Mouse (Mus musculus) CH12.LX (cell line): ENCODE results near the gene Tlcd1. TPM values are rescaled to one million over a fixed set of nuclear protein-coding genes. Genes with fewer than 3 reads are reported as not detected.

Experiments
- DNase-seq: peaks from one replicate; pipeline ENCODE4 v3.0.0-alpha.2; 2013; ENCODE audit errors: extremely low read depth
- H3K27ac ChIP-seq: 2 replicates; pipeline ENCODE4 v1.5.1; 2012; ENCODE audit warnings: low read depth, mild to moderate bottlenecking, control low read depth, moderate library complexity; ENCODE audit not compliant: insufficient read depth
- H3K27me3 ChIP-seq: replicated peaks from 2 replicates; pipeline ENCODE3; 2012; ENCODE audit warnings: inconsistent platforms
- H3K36me3 ChIP-seq, 2 experiments: replicated peaks in 1 of 2; 2 replicates each; pipeline versions ENCODE3 to v1.6.1; 2012; ENCODE audit warnings: inconsistent platforms in 1 of 2, low read length in 1 of 2, mild to moderate bottlenecking in 1 of 2, mixed read lengths in 1 of 2, moderate library complexity in 1 of 2; ENCODE audit not compliant: control insufficient read depth in 1 of 2, insufficient read depth in 1 of 2
- H3K4me1 ChIP-seq, 2 experiments: 2 replicates each; pipeline ENCODE4 v1.6.1; 2012; ENCODE audit warnings: inconsistent platforms in 1 of 2, moderate library complexity in 1 of 2; ENCODE audit not compliant: insufficient read depth in 2 of 2, control insufficient read depth in 1 of 2
- H3K4me2 ChIP-seq: 2 replicates; pipeline ENCODE4 v1.6.1; 2012; ENCODE audit warnings: low read depth, mild to moderate bottlenecking, control low read depth; ENCODE audit not compliant: poor library complexity, insufficient read depth, severe bottlenecking
- H3K4me3 ChIP-seq, 3 experiments: fragments of 150-350 bp in 1 of 3; sonication (generic) in 1 of 3; replicated peaks in 1 of 3; 2 replicates each; pipeline versions ENCODE3 to v1.5.1; 2011 to 2012; ENCODE audit warnings: low read depth in 2 of 3, low read length in 2 of 3, mild to moderate bottlenecking in 2 of 3, moderate library complexity in 2 of 3, control low read depth in 1 of 3, improper control_type of control experiment in 1 of 3, inconsistent platforms in 1 of 3, mixed read lengths in 1 of 3; ENCODE audit not compliant: poor library complexity in 1 of 3
- H3K79me2 ChIP-seq: replicated peaks from 2 replicates; pipeline ENCODE4 v1.6.1; 2012; ENCODE audit warnings: mild to moderate bottlenecking, moderate library complexity; ENCODE audit not compliant: control insufficient read depth, poor library complexity, insufficient read depth, severe bottlenecking; ENCODE audit errors: extremely low read depth
- H3K9ac ChIP-seq: 2 replicates; pipeline ENCODE4 v1.6.1; 2012; ENCODE audit warnings: low read depth, mild to moderate bottlenecking, control low read depth, moderate library complexity; ENCODE audit not compliant: insufficient read depth
- H3K9me3 ChIP-seq: replicated peaks from 2 replicates; pipeline ENCODE3; 2012; ENCODE audit warnings: low read length, inconsistent platforms, mixed read lengths
- BHLHE40 ChIP-seq: IDR thresholded peaks from 2 replicates; pipeline ENCODE4 v1.6.1; 2011; ENCODE audit warnings: mild to moderate bottlenecking, low read depth, low read length, improper control_type of control experiment
- CHD1 ChIP-seq: IDR thresholded peaks from 2 replicates; pipeline ENCODE4 v1.6.1; 2012; ENCODE audit warnings: low read depth, low read length, improper control_type of control experiment, inconsistent platforms
- CHD2 ChIP-seq: IDR thresholded peaks from 2 replicates; pipeline ENCODE4 v1.6.1; 2011; ENCODE audit warnings: low read length, improper control_type of control experiment
- CTCF ChIP-seq, 2 experiments: IDR thresholded peaks in 1 of 2; conservative IDR thresholded peaks in 1 of 2; 2 replicates each; pipeline ENCODE4 v1.5.1; 2011 to 2012; ENCODE audit warnings: low read depth in 2 of 2, low read length in 2 of 2, improper control_type of control experiment in 1 of 2, inconsistent platforms in 1 of 2, mild to moderate bottlenecking in 1 of 2, moderate library complexity in 1 of 2
- E2F4 ChIP-seq: IDR thresholded peaks from 2 replicates; pipeline ENCODE4 v1.6.1; 2011; ENCODE audit warnings: low read depth, low read length, improper control_type of control experiment; ENCODE audit not compliant: insufficient replicate concordance
- ETS1 ChIP-seq: conservative IDR thresholded peaks from 2 replicates; pipeline ENCODE4 v1.6.1; 2012; ENCODE audit warnings: low read depth, mild to moderate bottlenecking, inconsistent platforms, low read length, improper control_type of control experiment, moderate library complexity
- GABPA ChIP-seq: IDR thresholded peaks from 2 replicates; pipeline ENCODE4 v1.6.1; 2012; ENCODE audit warnings: low read depth, low read length, improper control_type of control experiment, inconsistent platforms; ENCODE audit not compliant: insufficient replicate concordance
- HCFC1 ChIP-seq: IDR thresholded peaks from 2 replicates; pipeline ENCODE4 v1.6.1; 2012; ENCODE audit warnings: low read depth, mild to moderate bottlenecking, inconsistent platforms, low read length, improper control_type of control experiment
- KAT2A ChIP-seq: IDR thresholded peaks from 2 replicates; pipeline ENCODE4 v1.6.1; 2012; ENCODE audit warnings: low read length, improper control_type of control experiment, inconsistent platforms; ENCODE audit not compliant: insufficient replicate concordance
- MAFK ChIP-seq: IDR thresholded peaks from 2 replicates; pipeline ENCODE4 v1.6.1; 2011; ENCODE audit warnings: low read length, improper control_type of control experiment; ENCODE audit not compliant: insufficient replicate concordance
- MAZ ChIP-seq: IDR thresholded peaks from 2 replicates; pipeline ENCODE4 v1.6.1; 2012; ENCODE audit warnings: low read depth, mild to moderate bottlenecking, inconsistent platforms, low read length, improper control_type of control experiment, moderate library complexity
- MEF2A ChIP-seq: IDR thresholded peaks from 2 replicates; pipeline ENCODE4 v1.6.1; 2014; ENCODE audit warnings: low read depth, mild to moderate bottlenecking, inconsistent platforms, low read length, improper control_type of control experiment, borderline replicate concordance
- MXI1 ChIP-seq: IDR thresholded peaks from 2 replicates; pipeline ENCODE4 v1.6.1; 2011; ENCODE audit warnings: mild to moderate bottlenecking, low read depth, low read length, improper control_type of control experiment
- NELFE ChIP-seq: IDR thresholded peaks from 2 replicates; pipeline ENCODE4 v1.6.1; 2011; ENCODE audit warnings: low read depth, low read length, improper control_type of control experiment
- NRF1 ChIP-seq: IDR thresholded peaks from 2 replicates; pipeline ENCODE4 v1.6.1; 2014; ENCODE audit warnings: low read depth, mild to moderate bottlenecking, inconsistent platforms, low read length, improper control_type of control experiment, moderate library complexity
- PAX5 ChIP-seq: IDR thresholded peaks from 2 replicates; pipeline ENCODE4 v1.6.1; 2012; ENCODE audit warnings: low read length, inconsistent platforms, mixed read lengths
- POLR2A ChIP-seq: IDR thresholded peaks from 2 replicates; pipeline ENCODE4 v1.6.1; 2011; ENCODE audit warnings: low read depth, mild to moderate bottlenecking, improper control_type of control experiment, low read length
- POLR2AphosphoS2 ChIP-seq: IDR thresholded peaks from 2 replicates; pipeline ENCODE4 v1.6.1; 2011; ENCODE audit warnings: low read depth, low read length, improper control_type of control experiment
- RCOR1 ChIP-seq: conservative IDR thresholded peaks from 2 replicates; pipeline ENCODE4 v1.6.1; 2012; ENCODE audit warnings: low read depth, mild to moderate bottlenecking, inconsistent platforms, low read length, improper control_type of control experiment
- SIN3A ChIP-seq: IDR thresholded peaks from 2 replicates; pipeline ENCODE4 v1.6.1; 2012; ENCODE audit warnings: low read length, improper control_type of control experiment, inconsistent platforms
- SMC3 ChIP-seq: IDR thresholded peaks from 2 replicates; pipeline ENCODE4 v1.6.1; 2011; ENCODE audit warnings: low read depth, low read length, improper control_type of control experiment
- TBP ChIP-seq: conservative IDR thresholded peaks from 2 replicates; pipeline ENCODE4 v1.6.1; 2011; ENCODE audit warnings: low read depth, low read length, improper control_type of control experiment
- TCF12 ChIP-seq: IDR thresholded peaks from 2 replicates; pipeline ENCODE4 v1.6.1; 2014; ENCODE audit warnings: low read depth, mild to moderate bottlenecking, inconsistent platforms, low read length, improper control_type of control experiment
- UBTF ChIP-seq: IDR thresholded peaks from 2 replicates; pipeline ENCODE4 v1.6.1; 2012; ENCODE audit warnings: low read depth, mild to moderate bottlenecking, inconsistent platforms, low read length, improper control_type of control experiment, moderate library complexity
- USF1 ChIP-seq: IDR thresholded peaks from 2 replicates; pipeline ENCODE4 v1.6.1; 2014; ENCODE audit warnings: low read depth, mild to moderate bottlenecking, inconsistent platforms, low read length, improper control_type of control experiment
- USF2 ChIP-seq: conservative IDR thresholded peaks from 2 replicates; pipeline ENCODE4 v1.6.1; 2011; ENCODE audit warnings: low read depth, low read length, improper control_type of control experiment
- ZC3H11A ChIP-seq: IDR thresholded peaks from 2 replicates; pipeline ENCODE4 v1.6.1; 2012; ENCODE audit warnings: low read depth, mild to moderate bottlenecking, inconsistent platforms, low read length, improper control_type of control experiment
- ZMIZ1 ChIP-seq: IDR thresholded peaks from 2 replicates; pipeline ENCODE4 v1.6.1; 2012; ENCODE audit warnings: low read depth, mild to moderate bottlenecking, inconsistent platforms, low read length, improper control_type of control experiment
- ZNF384 ChIP-seq: IDR thresholded peaks from 2 replicates; pipeline ENCODE4 v1.6.1; 2012; ENCODE audit warnings: low read depth, low read length, improper control_type of control experiment, inconsistent platforms
- dilution Hi-C: fragments of 300-500 bp; cut with MboI; formaldehyde crosslinking; loops from 2 replicates; pipeline ENCODE4 v1.14.3; 2020; ENCODE audit warnings: low sequenced_read_pairs; ENCODE audit not compliant: extremely low pct_unique_long_range_greater_than_20kb, extremely low pct_ligation_motif_present
- in situ Hi-C: fragments of 300-500 bp; cut with MboI; formaldehyde crosslinking; loops from 3 replicates; pipeline ENCODE4 v1.14.3; 2019; ENCODE audit warnings: low sequenced_read_pairs, low pct_ligation_motif_present, low pct_unique_long_range_greater_than_20kb, mixed read lengths
- polyA plus RNA-seq: library from polyadenylated mRNA; unstranded; fragments of >175 nt; gene quantifications from 2 replicates; pipeline ENCODE4 v1.2.1, GENCODE M21; 2012; ENCODE audit warnings: low read depth; ENCODE audit not compliant: insufficient read length
- total RNA-seq, 2 experiments: library from RNA; depleted of rRNA; stranded (reverse); fragments of 300-350 nt in 1 of 2; fragments of >200 nt in 1 of 2; gene quantifications; 2 replicates each; pipeline ENCODE4 v1.2.3; 2012 to 2014

The Tlcd1 gene
- total and polyA plus RNA-seq, 3 experiments, result 15.6 to 20.3 (median 16.4) TPM

DNA sequence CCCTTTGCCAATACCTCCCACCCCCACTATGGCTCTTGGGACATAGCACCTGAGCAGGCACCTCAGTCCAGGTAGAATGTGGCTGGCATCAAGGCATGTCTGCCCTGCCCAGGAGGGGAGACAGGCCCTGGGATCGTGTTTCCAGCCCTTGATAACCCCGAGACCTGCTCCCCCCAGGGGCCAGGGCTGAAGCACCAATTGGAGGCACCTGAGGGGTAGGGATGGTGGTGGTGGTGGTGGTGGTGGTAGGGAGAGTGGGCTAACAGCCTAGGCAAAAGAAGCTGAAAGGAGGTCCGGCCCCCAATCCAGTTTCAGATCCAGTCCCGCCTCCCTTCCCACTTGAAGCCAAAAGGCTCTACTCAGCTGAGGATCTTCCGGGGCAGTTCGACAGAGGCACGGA lies 17.0 kb upstream of the Tlcd1 start:
- Histone ChIP-seq H3K27me3 (no peaks in the 10 kb centered on the region), H3K27ac (no peak overlapping the region), H3K9ac (no peak overlapping the region), H3K4me2 (no peak overlapping the region), H3K4me1 (peaks cover 20 to 44% of the 10 kb centered on the region in 2 experiments), H3K79me2 (peaks cover 26% of the 10 kb centered on the region), H3K9me3 (no peaks in the 10 kb centered on the region), H3K4me3 (no peak overlapping the region), H3K36me3 (peaks cover 65 to 80% of the 10 kb centered on the region in 2 experiments)
- TF ChIP-seq CTCF (conservative IDR thresholded peaks at IDR 0.05 in 1 of 2, IDR thresholded peaks at IDR 0.05 in 1 of 2; ENCODE audit: low read depth in 2 of 2, low read length in 2 of 2) (no peak), TCF12 (no peak), GABPA (no peak), KAT2A (no peak), ETS1 (no peak), NRF1 (no peak), SIN3A (no peak), E2F4 (no peak), POLR2AphosphoS2 (no peak), USF1 (no peak), PAX5 (no peak), UBTF (no peak), MEF2A (no peak), NELFE (no peak), ZC3H11A (no peak), POLR2A (no peak), HCFC1 (no peak)
- no peak for DNase-seq
- dilution Hi-C loops, result no loop called here
- in situ Hi-C loops, result no loop called here

DNA sequence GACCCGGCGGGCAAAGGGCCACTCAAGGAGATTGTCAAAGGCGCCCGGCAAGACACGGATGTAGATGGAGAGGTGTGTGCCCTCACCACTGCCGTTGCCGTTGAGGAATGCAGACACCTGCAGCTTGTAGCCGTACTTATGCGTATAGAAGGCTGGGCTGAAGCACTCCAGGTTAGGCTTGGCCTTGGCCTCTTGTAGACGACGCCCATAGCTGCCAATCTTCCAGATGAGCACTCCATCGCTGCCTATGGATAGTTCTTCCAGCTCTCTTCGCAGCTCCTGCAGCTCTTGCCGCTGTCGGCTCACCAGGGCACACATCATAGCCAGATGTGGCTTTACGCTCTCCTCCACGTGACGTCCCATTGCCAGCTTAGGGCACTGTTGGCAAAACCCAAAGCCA lies 16.3 kb upstream of the Tlcd1 start:
- Histone ChIP-seq H3K27me3 (no peaks in the 10 kb centered on the region), H3K4me1 (peaks cover 20 to 44% of the 10 kb centered on the region in 2 experiments), H3K27ac (no peak overlapping the region), H3K79me2 (peaks cover 32% of the 10 kb centered on the region), H3K9ac (no peak overlapping the region), H3K36me3 (peaks cover 60 to 74% of the 10 kb centered on the region in 2 experiments), H3K4me2 (no peak overlapping the region), H3K9me3 (no peaks in the 10 kb centered on the region), H3K4me3 (no peak overlapping the region)
- in situ Hi-C loops (no loop called here), dilution Hi-C loops (no loop called here)
- no peak for DNase-seq
- TF ChIP-seq CHD2, result no peak
- TF ChIP-seq SIN3A, result no peak
- TF ChIP-seq POLR2AphosphoS2, result no peak
- TF ChIP-seq SMC3, result no peak
- TF ChIP-seq MXI1, result no peak
- no peak for TF ChIP-seq ZC3H11A
- no peak for TF ChIP-seq ZNF384
- no peak; the same call in 1 of the 2 replicates for TF ChIP-seq ZMIZ1
- no peak for TF ChIP-seq USF1
- TF ChIP-seq USF2, result no peak
- no peak for TF ChIP-seq CHD1
- TF ChIP-seq MAFK, result no peak
- TF ChIP-seq TBP, result no peak
- no peak for TF ChIP-seq RCOR1
- TF ChIP-seq POLR2A, result no peak
- no peak for TF ChIP-seq BHLHE40
- TF ChIP-seq KAT2A, result no peak
- no peak for TF ChIP-seq E2F4
- no peak for TF ChIP-seq PAX5
- no peak for TF ChIP-seq MAZ
